Mouse (Mus musculus): ENCODE results near the gene Arhgap18. TPM values are rescaled to one million over a fixed set of nuclear protein-coding genes. Genes with fewer than 3 reads are reported as not detected.

Arhgap18 gene
- polyA plus RNA-seq, 1 experiment from 2014 or later = 9.7 TPM

DNA sequence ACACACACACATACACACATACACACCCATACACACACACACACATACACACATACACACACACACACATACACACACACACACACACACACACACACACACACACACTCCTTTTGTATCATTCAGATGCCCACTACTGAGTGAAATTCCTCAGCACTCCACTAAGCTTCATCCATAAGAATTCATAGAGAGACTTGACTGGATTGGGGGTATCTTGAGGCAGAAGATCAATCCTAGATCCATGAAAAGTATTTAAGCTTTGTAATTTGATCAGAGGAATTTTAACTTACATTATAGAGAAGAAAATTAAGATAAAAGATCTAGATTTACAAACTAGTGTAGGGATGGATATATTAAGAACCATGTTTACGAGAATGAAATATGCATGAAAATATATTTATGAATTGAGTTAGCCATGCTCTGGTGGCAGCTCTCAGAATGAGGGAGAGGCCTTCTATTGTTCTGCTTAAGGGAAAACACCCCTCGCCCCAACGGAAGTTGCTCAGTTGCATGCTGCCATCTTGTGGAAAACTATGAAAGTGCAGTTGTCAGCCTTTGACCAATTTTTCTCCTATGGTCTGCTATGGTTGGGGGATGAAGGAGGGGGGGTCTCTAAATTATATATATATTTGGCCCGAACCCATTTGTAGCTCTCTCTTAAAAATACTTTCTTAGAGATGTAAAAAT lies 137.2 kb downstream of the Arhgap18 start:
- Histone ChIP-seq H3K4me2 (ENCODE audit: low read depth, low read length) (no peak overlapping the region), H3K9me3 (replicated peaks; ENCODE audit: control insufficient read depth, low read length) (no peaks in the 10 kb centered on the region), H3K36me3 (ENCODE audit: control insufficient read depth, insufficient read depth) (no peaks in the 10 kb centered on the region), H3K27ac (ENCODE audit: low read length) (no peak overlapping the region), H3K4me3 (ENCODE audit: low read depth, low read length) (no peak overlapping the region), H3K4me1 (ENCODE audit: control insufficient read depth, low read depth, low read length) (no peaks in the 10 kb centered on the region), H3K27me3 (ENCODE audit: control insufficient read depth, insufficient read depth, low read depth, low read length) (no peaks in the 10 kb centered on the region), H3K9ac (ENCODE audit: low read depth, low read length) (no peak overlapping the region)
- 10% methylated on average over 4 of the region's 4 CpGs for WGBS (ENCODE audit: insufficient replicate concordance)
- ATAC-seq (ENCODE audit: low read depth) = no peak

DNA sequence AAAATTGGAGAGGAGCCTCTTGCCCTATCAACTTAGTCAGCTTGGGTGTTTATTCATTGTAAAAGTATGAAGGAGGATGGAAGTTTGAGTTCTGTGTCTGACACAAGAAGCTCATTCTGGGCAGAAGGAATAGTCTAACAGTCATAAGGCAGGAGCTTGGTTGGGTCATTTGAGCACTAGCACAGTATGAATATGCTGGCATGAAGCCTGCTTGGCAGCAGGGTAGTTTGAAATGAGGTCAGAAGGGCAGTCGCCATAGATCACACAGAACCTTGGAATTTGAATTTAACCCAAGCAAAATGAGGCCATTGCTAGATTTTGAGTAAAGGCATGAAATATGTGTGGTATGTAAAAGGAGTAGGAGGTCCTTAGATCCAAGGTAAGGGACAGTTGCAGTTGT lies 139.9 kb downstream of the Arhgap18 start:
- Histone ChIP-seq H3K36me3 (ENCODE audit: control insufficient read depth, insufficient read depth) (no peaks in the 10 kb centered on the region), H3K27me3 (ENCODE audit: control insufficient read depth, insufficient read depth, low read depth, low read length) (no peaks in the 10 kb centered on the region), H3K4me1 (ENCODE audit: control insufficient read depth, low read depth, low read length) (no peaks in the 10 kb centered on the region), H3K4me3 (ENCODE audit: low read depth, low read length) (no peak overlapping the region), H3K9ac (ENCODE audit: low read depth, low read length) (no peak overlapping the region), H3K27ac (ENCODE audit: low read length) (no peak overlapping the region), H3K4me2 (ENCODE audit: low read depth, low read length) (no peak overlapping the region), H3K9me3 (replicated peaks; ENCODE audit: control insufficient read depth, low read length) (no peaks in the 10 kb centered on the region)
- no peak for ATAC-seq (ENCODE audit: low read depth)
- WGBS (ENCODE audit: insufficient replicate concordance) = 74% methylated on average over 1 of the region's 1 CpGs

DNA sequence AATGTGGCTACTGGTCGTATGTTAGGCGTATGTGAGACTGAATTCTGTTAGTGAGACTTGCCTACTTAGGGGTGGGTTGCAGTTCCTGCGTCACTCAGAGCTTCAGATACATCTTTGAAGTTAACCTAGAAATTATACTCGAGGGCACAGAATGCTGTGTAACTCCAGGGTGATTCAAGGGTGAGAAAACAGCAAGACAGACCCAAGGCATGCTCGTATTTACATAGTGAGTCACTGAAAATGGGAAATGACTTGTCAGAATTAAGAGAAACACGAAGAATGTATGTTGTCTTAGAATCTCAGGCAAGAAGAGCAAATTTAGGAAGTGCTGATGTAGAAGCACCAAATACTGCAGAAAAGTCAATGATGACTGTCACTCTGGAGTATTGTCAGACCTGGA lies 142.5 kb downstream of the Arhgap18 start:
- WGBS (ENCODE audit: insufficient replicate concordance) = 48% methylated on average over 6 of the region's 6 CpGs

DNA sequence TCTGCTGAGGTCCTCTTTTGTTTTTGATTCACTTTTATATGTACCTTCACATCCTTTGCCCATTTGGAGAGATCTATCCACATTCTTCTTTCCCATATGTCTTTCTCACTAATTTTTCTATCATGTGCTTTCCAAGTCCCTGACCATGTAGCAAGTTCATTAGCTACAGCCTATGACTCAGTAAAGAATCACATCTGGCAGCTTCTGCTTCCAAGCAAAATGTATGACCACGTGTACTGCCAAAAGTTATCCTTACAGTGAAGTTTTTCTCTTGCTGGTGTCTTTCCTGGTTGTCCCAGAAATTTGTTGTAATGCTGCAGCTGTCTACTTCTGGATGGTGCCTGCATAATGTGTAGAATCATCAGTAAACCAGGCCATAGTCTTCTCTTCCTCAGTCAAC lies 147.2 kb downstream of the Arhgap18 start:
- Histone ChIP-seq H3K27ac (ENCODE audit: low read length) (no peak overlapping the region), H3K4me2 (ENCODE audit: low read depth, low read length) (no peak overlapping the region), H3K27me3 (ENCODE audit: control insufficient read depth, insufficient read depth, low read depth, low read length) (no peaks in the 10 kb centered on the region), H3K9me3 (replicated peaks; ENCODE audit: control insufficient read depth, low read length) (no peaks in the 10 kb centered on the region), H3K4me1 (ENCODE audit: control insufficient read depth, low read depth, low read length) (no peaks in the 10 kb centered on the region), H3K9ac (ENCODE audit: low read depth, low read length) (no peak overlapping the region), H3K36me3 (ENCODE audit: control insufficient read depth, insufficient read depth) (no peaks in the 10 kb centered on the region), H3K4me3 (ENCODE audit: low read depth, low read length) (no peak overlapping the region)
- 60% methylated on average over 1 of the region's 1 CpGs for WGBS (ENCODE audit: insufficient replicate concordance)
- ATAC-seq (ENCODE audit: low read depth) = no peak

More for the DNA sequence above, 142.5 kb downstream of the Arhgap18 start:
- Histone ChIP-seq H3K9me3 (replicated peaks; ENCODE audit: control insufficient read depth, low read length) (no peaks in the 10 kb centered on the region), H3K4me1 (ENCODE audit: control insufficient read depth, low read depth, low read length) (no peaks in the 10 kb centered on the region), H3K4me3 (ENCODE audit: low read depth, low read length) (no peak overlapping the region), H3K36me3 (ENCODE audit: control insufficient read depth, insufficient read depth) (no peaks in the 10 kb centered on the region), H3K4me2 (ENCODE audit: low read depth, low read length) (no peak overlapping the region), H3K27ac (ENCODE audit: low read length) (no peak overlapping the region), H3K27me3 (ENCODE audit: control insufficient read depth, insufficient read depth, low read depth, low read length) (no peaks in the 10 kb centered on the region), H3K9ac (ENCODE audit: low read depth, low read length) (no peak overlapping the region)
- no peak for ATAC-seq (ENCODE audit: low read depth)

DNA sequence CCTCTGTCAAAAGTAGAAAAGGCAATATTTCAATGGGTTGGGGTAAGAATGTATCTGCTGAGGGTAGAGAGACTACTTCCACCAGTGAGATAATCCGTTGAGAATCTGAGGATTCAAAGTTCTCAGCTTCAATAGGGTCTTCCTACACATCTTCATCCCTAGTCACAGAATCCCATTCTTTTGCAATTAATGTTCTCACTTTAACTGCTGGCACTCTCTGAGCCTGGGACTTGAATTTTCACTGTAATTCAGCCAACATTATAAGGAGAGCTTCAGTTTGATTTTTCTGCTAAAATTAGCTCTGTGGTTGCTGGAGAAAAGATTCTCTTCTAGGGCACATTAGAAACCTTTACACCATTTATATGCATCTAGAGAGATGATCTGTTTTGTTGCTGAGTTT lies 150.6 kb downstream of the Arhgap18 start:
- H3K27ac ChIP-seq (ENCODE audit: low read length) = no peak overlapping the region
- H3K27me3 ChIP-seq (ENCODE audit: control insufficient read depth, insufficient read depth, low read depth, low read length) = no peaks in the 10 kb centered on the region
- 75% methylated on average over 1 of the region's 1 CpGs for WGBS (ENCODE audit: insufficient replicate concordance)
- H3K4me3 ChIP-seq (ENCODE audit: low read depth, low read length) = no peak overlapping the region
- no peak overlapping the region for H3K4me2 ChIP-seq (ENCODE audit: low read depth, low read length)
- H3K9me3 ChIP-seq (replicated peaks; ENCODE audit: control insufficient read depth, low read length) = no peaks in the 10 kb centered on the region
- H3K9ac ChIP-seq (ENCODE audit: low read depth, low read length) = no peak overlapping the region
- no peak for ATAC-seq (ENCODE audit: low read depth)
- no peaks in the 10 kb centered on the region for H3K4me1 ChIP-seq (ENCODE audit: control insufficient read depth, low read depth, low read length)
- H3K36me3 ChIP-seq (ENCODE audit: control insufficient read depth, insufficient read depth) = no peaks in the 10 kb centered on the region

DNA sequence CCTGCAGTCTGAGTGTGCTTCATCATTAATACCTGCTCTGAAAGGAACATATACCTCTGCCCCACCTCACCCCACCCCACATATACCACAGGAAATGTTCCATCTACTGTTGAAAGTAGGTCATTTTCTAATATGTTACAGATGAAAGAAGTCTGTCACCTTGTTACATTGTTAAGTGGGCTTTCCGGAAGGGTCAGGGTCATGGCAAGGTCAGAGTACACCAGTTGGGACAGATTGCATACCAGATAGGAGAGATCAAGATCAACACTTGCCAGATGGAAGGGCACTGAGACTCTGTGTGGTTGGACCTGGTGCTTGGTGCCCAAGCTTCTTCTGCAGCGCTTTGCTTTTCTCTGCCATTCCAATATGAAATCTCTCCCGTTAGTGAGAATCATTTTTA lies 158.0 kb downstream of the Arhgap18 start:
- H3K9ac ChIP-seq (ENCODE audit: low read depth, low read length) = no peak overlapping the region
- H3K36me3 ChIP-seq (ENCODE audit: control insufficient read depth, insufficient read depth) = no peaks in the 10 kb centered on the region
- H3K9me3 ChIP-seq (replicated peaks; ENCODE audit: control insufficient read depth, low read length) = no peaks in the 10 kb centered on the region
- no peak overlapping the region for H3K4me2 ChIP-seq (ENCODE audit: low read depth, low read length)
- no peak for ATAC-seq (ENCODE audit: low read depth)
- no peaks in the 10 kb centered on the region for H3K4me1 ChIP-seq (ENCODE audit: control insufficient read depth, low read depth, low read length)
- WGBS (ENCODE audit: insufficient replicate concordance) = 57% methylated on average over 3 of the region's 3 CpGs
- H3K27ac ChIP-seq (ENCODE audit: low read length) = no peak overlapping the region
- H3K27me3 ChIP-seq (ENCODE audit: control insufficient read depth, insufficient read depth, low read depth, low read length) = no peaks in the 10 kb centered on the region
- H3K4me3 ChIP-seq (ENCODE audit: low read depth, low read length) = no peak overlapping the region

DNA sequence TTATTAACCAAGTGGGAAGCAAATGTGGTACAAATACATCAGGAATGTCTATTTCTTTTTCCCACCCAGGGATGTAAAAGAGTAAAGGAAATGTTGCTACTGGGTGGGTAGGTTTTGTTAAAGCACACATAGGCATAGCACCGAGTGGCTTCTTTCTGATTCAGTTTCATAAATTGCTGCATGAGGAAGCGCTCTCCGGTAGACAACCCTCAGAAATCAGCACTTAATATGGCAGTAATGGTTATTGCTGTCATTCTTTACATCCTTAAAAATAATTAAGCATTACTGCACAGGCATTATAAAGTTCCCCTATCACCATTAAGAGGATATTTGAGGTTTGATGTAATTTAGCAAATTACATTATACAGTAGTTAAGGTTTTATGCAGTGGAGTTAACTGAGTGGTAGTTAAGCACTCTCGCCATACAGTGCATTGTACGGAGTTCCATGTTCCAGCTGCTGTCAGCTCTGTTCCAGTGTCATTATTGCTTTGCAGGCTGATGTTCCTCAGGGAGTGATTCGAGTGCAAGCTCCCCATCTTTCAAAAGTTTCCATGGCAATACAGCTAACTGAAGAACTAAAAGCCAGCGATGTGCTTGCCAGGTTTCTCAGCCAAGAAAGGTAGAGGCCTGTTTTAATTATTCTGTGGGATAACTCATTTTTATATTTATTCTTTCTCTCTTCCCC lies 159.0 kb downstream of the Arhgap18 start:
- Histone ChIP-seq H3K27ac (ENCODE audit: low read length) (no peak overlapping the region), H3K9ac (ENCODE audit: low read depth, low read length) (no peak overlapping the region), H3K36me3 (ENCODE audit: control insufficient read depth, insufficient read depth) (no peaks in the 10 kb centered on the region), H3K27me3 (ENCODE audit: control insufficient read depth, insufficient read depth, low read depth, low read length) (no peaks in the 10 kb centered on the region), H3K9me3 (replicated peaks; ENCODE audit: control insufficient read depth, low read length) (no peaks in the 10 kb centered on the region), H3K4me2 (ENCODE audit: low read depth, low read length) (no peak overlapping the region), H3K4me1 (ENCODE audit: control insufficient read depth, low read depth, low read length) (no peaks in the 10 kb centered on the region), H3K4me3 (ENCODE audit: low read depth, low read length) (no peak overlapping the region)
- ATAC-seq (ENCODE audit: low read depth) = no peak
- WGBS (ENCODE audit: insufficient replicate concordance) = 72% methylated on average over 7 of the region's 7 CpGs

DNA sequence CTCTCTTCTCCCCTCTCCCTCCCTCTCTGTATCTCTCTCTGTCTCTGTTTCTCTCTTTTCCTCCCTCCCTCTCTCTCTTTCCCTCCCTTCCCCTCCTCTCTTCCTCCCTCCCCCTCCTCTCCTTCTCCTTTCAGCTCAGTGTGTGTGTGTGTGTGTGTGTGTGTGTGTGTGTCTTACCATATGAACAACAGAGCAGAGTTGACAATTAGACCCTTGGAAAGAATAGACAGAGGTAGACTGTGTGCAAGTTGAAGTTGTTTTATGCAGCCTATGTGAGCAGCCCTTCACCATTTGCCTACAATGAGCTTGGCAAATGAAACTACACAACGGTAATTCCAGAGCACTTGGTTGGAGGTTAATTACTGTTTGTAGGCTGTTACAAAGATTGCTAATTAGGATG lies 159.6 kb downstream of the Arhgap18 start:
- no peaks in the 10 kb centered on the region for H3K27me3 ChIP-seq (ENCODE audit: control insufficient read depth, insufficient read depth, low read depth, low read length)
- H3K27ac ChIP-seq (ENCODE audit: low read length) = no peak overlapping the region
- no peaks in the 10 kb centered on the region for H3K9me3 ChIP-seq (replicated peaks; ENCODE audit: control insufficient read depth, low read length)
- H3K9ac ChIP-seq (ENCODE audit: low read depth, low read length) = no peak overlapping the region
- no peak overlapping the region for H3K4me3 ChIP-seq (ENCODE audit: low read depth, low read length)
- 76% methylated on average over 1 of the region's 1 CpGs for WGBS (ENCODE audit: insufficient replicate concordance)
- H3K4me2 ChIP-seq (ENCODE audit: low read depth, low read length) = no peak overlapping the region
- ATAC-seq (ENCODE audit: low read depth) = no peak
- H3K36me3 ChIP-seq (ENCODE audit: control insufficient read depth, insufficient read depth) = no peaks in the 10 kb centered on the region
- no peaks in the 10 kb centered on the region for H3K4me1 ChIP-seq (ENCODE audit: control insufficient read depth, low read depth, low read length)

DNA sequence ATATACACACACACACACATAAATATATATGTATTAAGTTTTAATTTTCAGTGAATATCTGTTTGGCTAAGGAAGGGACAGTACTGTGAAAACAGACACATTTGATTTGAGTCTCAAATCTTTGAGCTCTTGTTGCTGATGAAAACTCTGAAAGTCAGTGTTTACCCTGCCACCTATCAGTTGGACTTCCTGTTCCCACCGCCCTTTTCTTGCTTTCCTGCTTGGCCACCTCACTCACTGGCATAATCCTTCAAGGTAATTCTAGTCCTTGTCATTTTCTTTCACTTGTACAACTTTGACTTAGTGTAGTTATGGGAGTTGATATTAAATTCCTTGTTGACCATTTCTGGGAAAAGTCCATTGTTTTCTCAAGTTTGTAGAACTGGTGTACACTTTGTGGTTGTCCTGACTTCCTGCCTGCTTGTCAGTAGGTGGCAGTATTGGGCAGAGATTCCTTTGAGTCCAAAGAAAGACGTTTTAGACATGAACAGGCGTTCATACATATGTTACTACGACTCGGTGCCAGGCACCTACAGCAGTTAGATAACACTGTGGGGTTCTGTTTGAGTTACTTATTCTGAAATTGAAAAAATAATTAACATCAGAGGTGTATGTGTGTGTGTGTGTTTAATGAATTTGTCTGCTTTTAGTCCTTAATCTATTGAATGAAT lies 166.2 kb downstream of the Arhgap18 start:
- no peak overlapping the region for H3K4me2 ChIP-seq (ENCODE audit: low read depth, low read length)
- no peaks in the 10 kb centered on the region for H3K36me3 ChIP-seq (ENCODE audit: control insufficient read depth, insufficient read depth)
- no peaks in the 10 kb centered on the region for H3K27me3 ChIP-seq (ENCODE audit: control insufficient read depth, insufficient read depth, low read depth, low read length)
- WGBS (ENCODE audit: insufficient replicate concordance) = 22% methylated on average over 5 of the region's 5 CpGs
- H3K4me3 ChIP-seq (ENCODE audit: low read depth, low read length) = no peak overlapping the region
- no peaks in the 10 kb centered on the region for H3K4me1 ChIP-seq (ENCODE audit: control insufficient read depth, low read depth, low read length)
- no peak overlapping the region for H3K27ac ChIP-seq (ENCODE audit: low read length)
- H3K9me3 ChIP-seq (replicated peaks; ENCODE audit: control insufficient read depth, low read length) = no peaks in the 10 kb centered on the region
- ATAC-seq (ENCODE audit: low read depth) = peak; percentile 66
- no peak overlapping the region for H3K9ac ChIP-seq (ENCODE audit: low read depth, low read length)

Measured in liver, embryonic 16.5 days (tissue).